Mouse (Mus musculus) thymus, postnatal 25 days (tissue): ENCODE data around the gene Odf2l.

Source experiments
- DNase-seq: peaks from one replicate; pipeline ENCODE4 v3.0.0; 2022

Gene Odf2l

GRCm38 (mm10) chr3:145118254-145119001 lies at the start of gene Odf2l:
Odf2l (plus strand) TSS chr3:145118588.
- peak; percentile 98 for DNase-seq

- DNase-seq = no peak
These were observed 49.4 kb upstream of the Odf2l start for GRCm38 (mm10) chr3:145068964-145069363.

- DNase-seq = no peak
These were observed 46.0 kb upstream of the Odf2l start for GRCm38 (mm10) chr3:145072339-145072738.

GRCm38 (mm10) chr3:145078405-145078804 lies 40.0 kb upstream of the Odf2l start:
- no peak for DNase-seq

- no peak for DNase-seq
These were observed 37.5 kb upstream of the Odf2l start for GRCm38 (mm10) chr3:145080904-145081303.

- DNase-seq = no peak
These were observed 35.3 kb upstream of the Odf2l start for GRCm38 (mm10) chr3:145083081-145083480.

GRCm38 (mm10) chr3:145086180-145086579 lies 32.2 kb upstream of the Odf2l start:
- no peak for DNase-seq

- no peak for DNase-seq
These were observed 30.4 kb upstream of the Odf2l start for GRCm38 (mm10) chr3:145087857-145088598.

GRCm38 (mm10) chr3:145099291-145099690 lies 19.1 kb upstream of the Odf2l start, which contains the start of gene Clca2:
Clca2 (minus strand) TSS chr3:145099443.
- no peak for DNase-seq

GRCm38 (mm10) chr3:145101891-145102555 lies 16.4 kb upstream of the Odf2l start:
- DNase-seq = no peak

- no peak for DNase-seq
These were observed 15.1 kb upstream of the Odf2l start for GRCm38 (mm10) chr3:145103321-145103720.

- no peak for DNase-seq
These were observed 14.6 kb upstream of the Odf2l start for GRCm38 (mm10) chr3:145103770-145104169.

GRCm38 (mm10) chr3:145105076-145105772 lies 13.2 kb upstream of the Odf2l start:
- DNase-seq = no peak

GRCm38 (mm10) chr3:145105773-145106504 lies 12.4 kb upstream of the Odf2l start:
- DNase-seq = no peak

- no peak for DNase-seq
These were observed 3.2 kb upstream of the Odf2l start for GRCm38 (mm10) chr3:145115169-145115568.

- no peak for DNase-seq
These were observed 751 bp upstream of the Odf2l start for GRCm38 (mm10) chr3:145117637-145118036.

- DNase-seq = no peak
These were observed 592 bp downstream of the Odf2l start for GRCm38 (mm10) chr3:145119002-145119358.

GRCm38 (mm10) chr3:145119425-145119824 lies 1.0 kb downstream of the Odf2l start:
- no peak for DNase-seq

GRCm38 (mm10) chr3:145126618-145127017 lies 8.2 kb downstream of the Odf2l start:
- no peak for DNase-seq

GRCm38 (mm10) chr3:145129356-145129755 lies 11.0 kb downstream of the Odf2l start:
- no peak for DNase-seq

- DNase-seq = peak; percentile 21
These were observed 13.0 kb downstream of the Odf2l start for GRCm38 (mm10) chr3:145131210-145131868.

- no peak for DNase-seq
These were observed 21.8 kb downstream of the Odf2l start for GRCm38 (mm10) chr3:145140236-145140635.
